Comparison of ENCODE assay signal across 8 mouse cellular contexts in the genomic region with DNA sequence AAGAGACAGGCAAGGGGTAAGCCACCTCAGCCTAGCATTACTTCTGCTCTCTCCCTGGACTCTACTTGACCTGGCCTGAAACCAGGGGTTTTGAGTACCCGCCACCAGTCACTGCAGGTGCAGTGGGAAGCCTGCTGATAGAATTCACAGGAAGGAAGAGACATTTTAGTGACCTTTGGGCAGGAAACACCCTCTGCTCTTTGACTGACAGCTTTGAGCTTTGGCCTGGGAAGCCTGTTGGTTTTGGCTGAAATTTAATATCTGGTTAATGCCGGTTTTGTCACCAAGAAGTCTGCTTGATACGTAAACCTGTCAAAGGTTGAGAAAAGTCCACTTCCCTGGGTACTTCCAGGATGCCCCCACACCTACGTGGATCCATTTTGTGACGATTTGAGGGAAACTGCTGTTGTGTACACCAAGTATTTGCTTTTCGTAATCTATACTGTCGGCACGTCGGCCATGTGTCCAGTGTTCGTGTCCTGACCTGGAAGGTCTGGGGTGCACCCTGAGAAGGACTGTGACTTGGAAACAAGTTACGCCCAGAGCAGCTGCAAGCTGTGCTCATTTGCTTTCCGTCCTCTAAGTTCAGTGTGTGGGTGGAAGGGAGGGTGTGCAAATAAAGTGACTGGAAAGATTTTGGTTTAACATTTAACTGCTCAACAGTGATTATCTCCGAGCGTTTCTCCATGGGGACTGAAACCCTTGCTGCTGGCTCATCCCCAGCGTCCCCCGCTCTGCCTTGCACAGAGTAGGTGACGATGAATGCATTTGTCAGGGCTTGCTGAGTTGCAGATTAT.
DNase-seq lines count a peak whose midpoint lies in the region; ATAC-seq and TF ChIP-seq lines count a peak whose summit lies in the region.

No protein-coding gene starts in this region.

- H3K4me2 ChIP-seq in embryonic facial prominence, embryonic 14.5 days (ENCODE audit: low read depth, low read length): no peak overlapping the region
- H3K4me2 ChIP-seq in heart, embryonic 16.5 days (ENCODE audit: low read depth, low read length): no peak overlapping the region
- H3K4me2 ChIP-seq in midbrain, postnatal 0 days (ENCODE audit: low read depth, low read length, poor library complexity, severe bottlenecking): no peak overlapping the region

- no peak for TF ChIP-seq CTCF in midbrain, postnatal 0 days (IDR thresholded peaks at IDR 0.05)

- ATAC-seq in embryonic facial prominence, embryonic 14.5 days (ENCODE audit: low read depth): no peak
- peak; percentile 77 for ATAC-seq in heart, embryonic 16.5 days (replicated peaks; ENCODE audit: extremely low read depth, insufficient read depth, low FRiP score)
- no peak for ATAC-seq in midbrain, postnatal 0 days (ENCODE audit: low FRiP score)

- H3K4me1 ChIP-seq in embryonic facial prominence, embryonic 14.5 days (ENCODE audit: control insufficient read depth, insufficient read depth, low read length): peaks cover 3% of the 10 kb centered on the region; the same call in 1 of the 2 replicates
- H3K4me1 ChIP-seq in embryonic facial prominence, embryonic 10.5 days: peaks cover 72% of the 10 kb centered on the region
- H3K4me1 ChIP-seq in heart, embryonic 16.5 days (ENCODE audit: control insufficient read depth, insufficient read depth, low read length): peaks cover 5% of the 10 kb centered on the region; the same call in 1 of the 2 replicates
- peaks cover 5% of the 10 kb centered on the region for H3K4me1 ChIP-seq in midbrain, postnatal 0 days (ENCODE audit: insufficient read depth, low read length)

- WGBS in embryonic facial prominence, embryonic 14.5 days: 57% methylated on average over 17 of the region's 17 CpGs
- WGBS in embryonic facial prominence, embryonic 10.5 days: 72% methylated on average over 17 of the region's 17 CpGs
- WGBS in heart, embryonic 16.5 days: 58% methylated on average over 17 of the region's 17 CpGs
- 73% methylated on average over 17 of the region's 17 CpGs for WGBS in midbrain, postnatal 0 days

- H3K9me3 ChIP-seq in embryonic facial prominence, embryonic 14.5 days (ENCODE audit: control insufficient read depth, low read length): no peaks in the 10 kb centered on the region
- no peaks in the 10 kb centered on the region for H3K9me3 ChIP-seq in embryonic facial prominence, embryonic 10.5 days
- no peaks in the 10 kb centered on the region for H3K9me3 ChIP-seq in heart, embryonic 16.5 days (replicated peaks; ENCODE audit: control insufficient read depth, low read length)
- H3K9me3 ChIP-seq in midbrain, postnatal 0 days (ENCODE audit: low read length): no peaks in the 10 kb centered on the region

- DNase-seq in embryonic facial prominence, embryonic 14.5 days (ENCODE audit: low spot score): peak; percentile 35
- DNase-seq in embryonic facial prominence, embryonic 10.5 days (ENCODE audit: low spot score): no peak
- DNase-seq in kidney, postnatal 4 days: peak; percentile 31 to 56
- DNase-seq in right cerebral cortex, adult 2 months (ENCODE audit: low spot score in 2 of 2): peak; percentile 68 to 70
- no peak for DNase-seq in B cell, adult 2 months
- DNase-seq in urinary bladder, postnatal 4 days (ENCODE audit: low spot score in 2 of 2): no peak
- no peak for DNase-seq in midbrain, postnatal 0 days (ENCODE audit: low spot score)

- H3K27me3 ChIP-seq in embryonic facial prominence, embryonic 14.5 days (replicated peaks; ENCODE audit: control insufficient read depth, insufficient read depth, low read length): no peaks in the 10 kb centered on the region
- H3K27me3 ChIP-seq in embryonic facial prominence, embryonic 10.5 days (replicated peaks; ENCODE audit: low read depth, poor library complexity, severe bottlenecking): peaks cover 79% of the 10 kb centered on the region
- no peaks in the 10 kb centered on the region for H3K27me3 ChIP-seq in heart, embryonic 16.5 days (ENCODE audit: control insufficient read depth, insufficient read depth, low read length)
- no peaks in the 10 kb centered on the region for H3K27me3 ChIP-seq in midbrain, postnatal 0 days (ENCODE audit: insufficient read depth, low read length)

- no peak overlapping the region for H3K4me3 ChIP-seq in embryonic facial prominence, embryonic 14.5 days (ENCODE audit: low read depth, low read length)
- H3K4me3 ChIP-seq in embryonic facial prominence, embryonic 10.5 days: no peak overlapping the region
- no peak overlapping the region for H3K4me3 ChIP-seq in heart, embryonic 16.5 days (ENCODE audit: low read length)
- no peak overlapping the region for H3K4me3 ChIP-seq in midbrain, postnatal 0 days (ENCODE audit: low read depth, low read length)

- H3K27ac ChIP-seq in embryonic facial prominence, embryonic 14.5 days (replicated peaks; ENCODE audit: low read depth, low read length): no peak overlapping the region
- H3K27ac ChIP-seq in embryonic facial prominence, embryonic 10.5 days (replicated peaks): no peak overlapping the region
- H3K27ac ChIP-seq in heart, embryonic 16.5 days (ENCODE audit: low read length): peak overlapping the region; percentile 2; the same call in 1 of the 2 replicates
- H3K27ac ChIP-seq in midbrain, postnatal 0 days (ENCODE audit: low read depth, low read length): no peak overlapping the region

- H3K9ac ChIP-seq in embryonic facial prominence, embryonic 14.5 days (ENCODE audit: low read depth, low read length): no peak overlapping the region
- no peak overlapping the region for H3K9ac ChIP-seq in heart, embryonic 16.5 days (ENCODE audit: low read length)
- no peak overlapping the region for H3K9ac ChIP-seq in midbrain, postnatal 0 days (replicated peaks; ENCODE audit: low read length, poor library complexity, severe bottlenecking)

- H3K36me3 ChIP-seq in embryonic facial prominence, embryonic 14.5 days (ENCODE audit: control insufficient read depth, insufficient read depth, low read length): no peaks in the 10 kb centered on the region
- no peaks in the 10 kb centered on the region for H3K36me3 ChIP-seq in embryonic facial prominence, embryonic 10.5 days (replicated peaks)
- no peaks in the 10 kb centered on the region for H3K36me3 ChIP-seq in heart, embryonic 16.5 days (ENCODE audit: control insufficient read depth, insufficient read depth)
- no peaks in the 10 kb centered on the region for H3K36me3 ChIP-seq in midbrain, postnatal 0 days (ENCODE audit: insufficient read depth, low read length)

Comparison
In these comparisons a context has a peak if more than half of its experiments do, and no peak if none do; other contexts are left out.
1. DNase-seq: peak in embryonic facial prominence, embryonic 14.5 days (single experiment), kidney, postnatal 4 days (2 of 2) and right cerebral cortex, adult 2 months (2 of 2); none in embryonic facial prominence, embryonic 10.5 days (single experiment), B cell, adult 2 months (0 of 2), urinary bladder, postnatal 4 days (0 of 2) and midbrain, postnatal 0 days (single experiment).